Mouse (Mus musculus): Measurements from ENCODE around the gene Zfyve9. TPM values are rescaled to one million over a fixed set of nuclear protein-coding genes. Genes with fewer than 3 reads are reported as not detected.
A peak's percentile ranks its signal among the peaks of the same experiment; 100 is the strongest.

Zfyve9 gene
- polyA plus RNA-seq, 1 experiment from 2014 or later = 3.0 TPM

GRCm38 (mm10) chr4:108803535-108803934 is 22.9 kb upstream of the Zfyve9 start:
- 73% methylated on average over 2 of the region's 2 CpGs for WGBS
- Histone ChIP-seq H3K4me2 (replicated peaks; ENCODE audit: low read depth) (no peak overlapping the region), H3K27me3 (ENCODE audit: control insufficient read depth, insufficient read depth, low read length) (no peaks in the 10 kb centered on the region), H3K27ac (replicated peaks) (no peak overlapping the region), H3K9ac (ENCODE audit: low read length) (no peak overlapping the region), H3K9me3 (ENCODE audit: control insufficient read depth, low read length) (no peaks in the 10 kb centered on the region), H3K4me3 (ENCODE audit: low read depth, low read length) (no peak overlapping the region), H3K36me3 (ENCODE audit: control insufficient read depth, insufficient read depth, low read length) (no peaks in the 10 kb centered on the region), H3K4me1 (replicated peaks; ENCODE audit: control insufficient read depth, insufficient read depth) (no peaks in the 10 kb centered on the region)
- ATAC-seq (ENCODE audit: low FRiP score, low TSS enrichment) (no peak; the same call in 1 of the 2 replicates), DNase-seq (ENCODE audit: low spot score) (no peak)
- no peak for TF ChIP-seq CTCF (IDR thresholded peaks at IDR 0.05; ENCODE audit: low read depth)

- no peak overlapping the region for H3K9ac ChIP-seq (ENCODE audit: low read length)
- DNase-seq (ENCODE audit: low spot score) = peak; percentile 81
- no peaks in the 10 kb centered on the region for H3K4me1 ChIP-seq (replicated peaks; ENCODE audit: control insufficient read depth, insufficient read depth)
- no peaks in the 10 kb centered on the region for H3K36me3 ChIP-seq (ENCODE audit: control insufficient read depth, insufficient read depth, low read length)
- H3K27me3 ChIP-seq (ENCODE audit: control insufficient read depth, insufficient read depth, low read length) = no peaks in the 10 kb centered on the region
- TF ChIP-seq CTCF (IDR thresholded peaks at IDR 0.05; ENCODE audit: low read depth) (peak; percentile 84), EP300 (optimal IDR thresholded peaks at IDR 0.05) (no peak)
- no peak overlapping the region for H3K4me3 ChIP-seq (ENCODE audit: low read depth, low read length)
- H3K27ac ChIP-seq (replicated peaks) = no peak overlapping the region
- no peak overlapping the region for H3K4me2 ChIP-seq (replicated peaks; ENCODE audit: low read depth)
- no peaks in the 10 kb centered on the region for H3K9me3 ChIP-seq (ENCODE audit: control insufficient read depth, low read length)
- peak; percentile 67 for ATAC-seq (ENCODE audit: low FRiP score, low TSS enrichment)
- WGBS = 54% methylated on average over 2 of the region's 2 CpGs
Observed at GRCm38 (mm10) chr4:108798083-108798830, 17.7 kb upstream of the Zfyve9 start.

GRCm38 (mm10) chr4:108796701-108797100 is 16.1 kb upstream of the Zfyve9 start:
- no peak for ATAC-seq (ENCODE audit: low FRiP score, low TSS enrichment)
- Histone ChIP-seq H3K4me3 (ENCODE audit: low read depth, low read length) (no peak overlapping the region), H3K4me2 (replicated peaks; ENCODE audit: low read depth) (no peak overlapping the region), H3K27ac (replicated peaks) (no peak overlapping the region), H3K36me3 (ENCODE audit: control insufficient read depth, insufficient read depth, low read length) (no peaks in the 10 kb centered on the region), H3K9me3 (ENCODE audit: control insufficient read depth, low read length) (no peaks in the 10 kb centered on the region), H3K4me1 (replicated peaks; ENCODE audit: control insufficient read depth, insufficient read depth) (no peaks in the 10 kb centered on the region), H3K9ac (ENCODE audit: low read length) (no peak overlapping the region), H3K27me3 (ENCODE audit: control insufficient read depth, insufficient read depth, low read length) (no peaks in the 10 kb centered on the region)
- WGBS = 51% methylated on average over 4 of the region's 4 CpGs
- no peak for DNase-seq (ENCODE audit: low spot score)
- TF ChIP-seq EP300 (optimal IDR thresholded peaks at IDR 0.05) (no peak), CTCF (IDR thresholded peaks at IDR 0.05; ENCODE audit: low read depth) (no peak)

- no peak for TF ChIP-seq CTCF (IDR thresholded peaks at IDR 0.05; ENCODE audit: low read depth)
- no peak for TF ChIP-seq EP300 (optimal IDR thresholded peaks at IDR 0.05)
- Histone ChIP-seq H3K27ac (replicated peaks) (no peak overlapping the region), H3K4me3 (ENCODE audit: low read depth, low read length) (no peak overlapping the region), H3K36me3 (ENCODE audit: control insufficient read depth, insufficient read depth, low read length) (no peaks in the 10 kb centered on the region), H3K4me2 (replicated peaks; ENCODE audit: low read depth) (no peak overlapping the region), H3K9ac (ENCODE audit: low read length) (no peak overlapping the region), H3K9me3 (ENCODE audit: control insufficient read depth, low read length) (no peaks in the 10 kb centered on the region), H3K27me3 (ENCODE audit: control insufficient read depth, insufficient read depth, low read length) (no peaks in the 10 kb centered on the region), H3K4me1 (replicated peaks; ENCODE audit: control insufficient read depth, insufficient read depth) (no peaks in the 10 kb centered on the region)
- ATAC-seq (ENCODE audit: low FRiP score, low TSS enrichment) = no peak
- WGBS = 21% methylated on average over 1 of the region's 1 CpGs
- DNase-seq (ENCODE audit: low spot score) = no peak
Observed at GRCm38 (mm10) chr4:108793941-108794340, 13.3 kb upstream of the Zfyve9 start.

GRCm38 (mm10) chr4:108790507-108790906 is 9.9 kb upstream of the Zfyve9 start:
- Histone ChIP-seq H3K9ac (ENCODE audit: low read length) (no peak overlapping the region), H3K9me3 (ENCODE audit: control insufficient read depth, low read length) (no peaks in the 10 kb centered on the region), H3K36me3 (ENCODE audit: control insufficient read depth, insufficient read depth, low read length) (no peaks in the 10 kb centered on the region), H3K4me3 (ENCODE audit: low read depth, low read length) (no peak overlapping the region), H3K27ac (replicated peaks) (no peak overlapping the region), H3K4me2 (replicated peaks; ENCODE audit: low read depth) (no peak overlapping the region), H3K27me3 (ENCODE audit: control insufficient read depth, insufficient read depth, low read length) (no peaks in the 10 kb centered on the region), H3K4me1 (replicated peaks; ENCODE audit: control insufficient read depth, insufficient read depth) (no peaks in the 10 kb centered on the region)
- no peak for DNase-seq (ENCODE audit: low spot score)
- 79% methylated on average over 1 of the region's 1 CpGs for WGBS
- TF ChIP-seq EP300 (optimal IDR thresholded peaks at IDR 0.05) = no peak
- no peak for TF ChIP-seq CTCF (IDR thresholded peaks at IDR 0.05; ENCODE audit: low read depth)
- no peak for ATAC-seq (ENCODE audit: low FRiP score, low TSS enrichment)

GRCm38 (mm10) chr4:108789258-108789936 is 8.8 kb upstream of the Zfyve9 start:
- Histone ChIP-seq H3K9ac (ENCODE audit: low read length) (no peak overlapping the region), H3K36me3 (ENCODE audit: control insufficient read depth, insufficient read depth, low read length) (no peaks in the 10 kb centered on the region), H3K27ac (replicated peaks) (no peak overlapping the region), H3K27me3 (ENCODE audit: control insufficient read depth, insufficient read depth, low read length) (no peaks in the 10 kb centered on the region), H3K4me3 (ENCODE audit: low read depth, low read length) (no peak overlapping the region), H3K4me2 (replicated peaks; ENCODE audit: low read depth) (no peak overlapping the region), H3K4me1 (replicated peaks; ENCODE audit: control insufficient read depth, insufficient read depth) (no peaks in the 10 kb centered on the region), H3K9me3 (ENCODE audit: control insufficient read depth, low read length) (no peaks in the 10 kb centered on the region)
- WGBS = 51% methylated on average over 6 of the region's 6 CpGs
- no peak for TF ChIP-seq EP300 (optimal IDR thresholded peaks at IDR 0.05)
- peak; percentile 40 for TF ChIP-seq CTCF (IDR thresholded peaks at IDR 0.05; ENCODE audit: low read depth)
- DNase-seq (ENCODE audit: low spot score) (no peak), ATAC-seq (ENCODE audit: low FRiP score, low TSS enrichment) (peak; percentile 49; the same call in 1 of the 2 replicates)

Measured in stomach, postnatal 0 days (tissue).